Mouse (Mus musculus): Measurements from ENCODE around the gene Nudt19.

DNA sequence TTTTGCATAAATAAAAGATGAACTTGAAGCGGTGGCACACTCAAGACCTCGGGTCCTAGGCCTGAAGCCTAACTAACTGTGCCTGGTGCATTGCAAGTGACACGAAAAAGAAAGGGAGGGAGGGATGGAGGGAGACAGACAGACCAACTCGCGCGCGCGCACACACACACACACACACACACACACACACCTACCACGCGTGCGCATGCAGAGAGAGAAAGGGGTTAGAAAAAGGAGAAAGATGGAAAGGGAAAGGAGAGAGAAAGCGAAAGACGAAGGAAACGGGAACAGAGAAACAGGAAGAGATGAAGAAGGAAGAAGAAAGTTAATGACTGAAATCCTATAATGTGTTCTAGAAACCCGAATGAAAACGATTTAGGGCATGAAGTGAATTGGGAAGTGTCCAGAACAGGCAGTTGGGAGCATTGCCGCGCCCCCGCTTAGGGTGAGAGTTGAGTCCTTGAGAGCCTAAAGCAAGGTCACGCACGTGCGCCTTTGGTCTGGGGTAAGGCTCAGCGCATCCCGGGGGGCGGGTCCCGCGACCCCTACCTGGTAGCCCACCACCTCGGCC lies 1.4 kb downstream of the Nudt19 start:
- TF ChIP-seq POLR2A (IDR thresholded peaks at IDR 0.05; ENCODE audit: low read depth, low read length) (no peak), CTCF (IDR thresholded peaks at IDR 0.05; ENCODE audit: borderline replicate concordance, insufficient read depth, low read length) (no peak)

Data from embryonic fibroblast, embryonic 13.5 days (primary cell).